Mouse (Mus musculus): Measurements from ENCODE around the gene Apobr. TPM values are rescaled to one million over a fixed set of nuclear protein-coding genes. Genes with fewer than 3 reads are reported as not detected.

Gene Apobr
- total and polyA plus RNA-seq, 3 experiments: 0.23 to 5.4 TPM; not detected in 1

DNA sequence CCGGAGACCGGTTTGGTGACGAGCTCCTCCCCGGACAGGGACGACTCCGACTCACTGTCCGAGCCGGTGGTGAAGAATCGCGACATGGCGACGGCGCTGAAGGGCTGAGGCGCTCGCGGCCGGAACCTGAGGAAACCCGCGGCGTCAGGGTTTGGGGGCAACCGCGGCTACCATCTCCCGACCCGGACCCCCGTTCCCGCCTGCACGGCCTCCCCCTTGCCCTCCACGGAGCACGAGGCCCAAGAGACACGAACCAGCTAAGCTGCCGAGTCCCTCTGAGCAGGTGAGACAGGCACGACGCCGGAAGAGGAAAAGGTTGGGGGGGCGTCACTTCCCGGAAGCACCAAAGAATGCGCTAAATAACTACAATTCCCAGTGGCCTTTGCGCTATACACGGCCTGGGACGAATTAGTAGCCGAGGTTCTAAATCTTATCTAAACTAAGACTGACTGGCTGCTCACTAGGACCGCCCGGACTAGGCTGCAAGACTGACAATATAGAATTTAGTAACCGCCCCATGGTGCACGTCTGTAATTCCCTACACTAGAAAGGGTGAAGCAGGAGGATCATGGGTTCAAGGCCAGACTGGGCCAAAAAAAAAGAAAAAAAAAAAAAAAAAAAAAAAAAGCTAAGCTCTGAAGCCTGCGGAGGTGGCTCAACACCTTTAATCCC is 18.5 kb upstream of the Apobr start, which contains the start of gene Eif3c:
TSS of gene Eif3c (minus strand) at position 318 of the 672 bp plus-strand sequence.
- peaks cover 18 to 33% of the 10 kb centered on the region in 2 experiments for H3K36me3 ChIP-seq (ENCODE audit: control insufficient read depth in 1 of 2, insufficient read depth in 2 of 2, low read length in 2 of 2)
- H3K27ac ChIP-seq (ENCODE audit: control insufficient read depth, low read depth, low read length): peak within 1 kb of the TSS; percentile 71
- peaks cover 4 to 11% of the 10 kb centered on the region in 2 experiments; a peak in 3 of 4 replicates for H3K4me1 ChIP-seq (ENCODE audit: control insufficient read depth in 1 of 2, insufficient read depth in 2 of 2, low read length in 2 of 2)
- peaks cover 22% of the 10 kb centered on the region for H3K79me2 ChIP-seq (ENCODE audit: control insufficient read depth, insufficient read depth, low read length, poor library complexity)
- H3K27me3 ChIP-seq (ENCODE audit: control insufficient read depth in 1 of 2, insufficient read depth in 2 of 2, low read length in 2 of 2): no peaks in the 10 kb centered on the region
- peak within 1 kb of the TSS; percentile 97 for H3K9ac ChIP-seq (ENCODE audit: control insufficient read depth, low read depth, low read length, poor library complexity, severe bottlenecking)
- H3K9me3 ChIP-seq (replicated peaks; ENCODE audit: insufficient read depth, low read length): no peaks in the 10 kb centered on the region
- peak; percentile 98 for DNase-seq (ENCODE audit: low read depth, low spot score)
- H3K4me3 ChIP-seq (ENCODE audit: control insufficient read depth in 1 of 2, insufficient read depth in 1 of 2, low read depth in 2 of 2, low read length in 2 of 2): peak within 1 kb of the TSS; percentile 73 to 94
- no peak for TF ChIP-seq TAL1 (IDR thresholded peaks at IDR 0.05; ENCODE audit: low read length)
- peak; percentile 93 for TF ChIP-seq SIN3A (IDR thresholded peaks at IDR 0.05; ENCODE audit: low read length)
- TF ChIP-seq GABPA (IDR thresholded peaks at IDR 0.05; ENCODE audit: low read depth, low read length): no peak
- TF ChIP-seq NRF1 (IDR thresholded peaks at IDR 0.05; ENCODE audit: insufficient read depth, low read depth, low read length, poor library complexity, severe bottlenecking): peak; percentile 38; the same call in 1 of the 2 replicates
- peak; percentile 97 for TF ChIP-seq POLR2AphosphoS2 (IDR thresholded peaks at IDR 0.05; ENCODE audit: low read length)
- TF ChIP-seq NELFE (IDR thresholded peaks at IDR 0.05; ENCODE audit: low read depth, low read length): peak; percentile 96
- peak; percentile 65; the same call in 1 of the 2 replicates for TF ChIP-seq MYC (IDR thresholded peaks at IDR 0.05; ENCODE audit: low read depth, low read length)
- TF ChIP-seq POLR2A (IDR thresholded peaks at IDR 0.05; ENCODE audit: control insufficient read depth in 1 of 2, insufficient read depth in 1 of 2, low read depth in 1 of 2, low read length in 2 of 2, poor library complexity in 1 of 2): peak; percentile 81 to 92
- peak; percentile 81; the same call in 1 of the 2 replicates for TF ChIP-seq TBP (IDR thresholded peaks at IDR 0.05; ENCODE audit: low read depth, low read length)
- TF ChIP-seq TCF12 (IDR thresholded peaks at IDR 0.05; ENCODE audit: low read depth, low read length): peak; percentile 68
- TF ChIP-seq MYB (IDR thresholded peaks at IDR 0.05; ENCODE audit: low read depth, low read length): no peak
- TF ChIP-seq MEF2A (IDR thresholded peaks at IDR 0.05; ENCODE audit: extremely low read depth, insufficient replicate concordance, low read depth, low read length, poor library complexity, severe bottlenecking): no peak
- TF ChIP-seq KAT2A (conservative IDR thresholded peaks at IDR 0.05; ENCODE audit: low read depth, low read length): peak; percentile 91
- TF ChIP-seq USF2 (IDR thresholded peaks at IDR 0.05; ENCODE audit: borderline replicate concordance in 1 of 2, insufficient read depth in 1 of 2, low read depth in 1 of 2, low read length in 2 of 2): no peak
- TF ChIP-seq CHD1 (IDR thresholded peaks at IDR 0.05; ENCODE audit: low read depth, low read length): no peak
- no peak for TF ChIP-seq CTCF (IDR thresholded peaks at IDR 0.05 in 2 of 3, conservative IDR thresholded peaks at IDR 0.05 in 1 of 3; ENCODE audit: control insufficient read depth in 1 of 3, insufficient read depth in 1 of 3, low read depth in 2 of 3, low read length in 3 of 3, poor library complexity in 1 of 3, severe bottlenecking in 1 of 3)
- peak; percentile 82 for TF ChIP-seq GATA1 (IDR thresholded peaks at IDR 0.05; ENCODE audit: low read depth, low read length)
- TF ChIP-seq HCFC1 (IDR thresholded peaks at IDR 0.05; ENCODE audit: low read depth, low read length): peak; percentile 99
- peak; percentile 98 for TF ChIP-seq ZNF384 (IDR thresholded peaks at IDR 0.05; ENCODE audit: low read depth, low read length)
- TF ChIP-seq ELF1 (IDR thresholded peaks at IDR 0.05; ENCODE audit: low read depth, low read length): peak; percentile 96
- peak; percentile 92 for TF ChIP-seq MXI1 (IDR thresholded peaks at IDR 0.05; ENCODE audit: low read depth, low read length)
- peak; percentile 23; the same call in 1 of the 2 replicates for TF ChIP-seq RCOR1 (IDR thresholded peaks at IDR 0.05; ENCODE audit: low read depth, low read length)
- no peak for TF ChIP-seq POLR2AphosphoS5 (IDR thresholded peaks at IDR 0.05; ENCODE audit: borderline replicate concordance, low read depth, low read length)
- TF ChIP-seq EP300 (IDR thresholded peaks at IDR 0.05; ENCODE audit: low read depth in 1 of 2, low read length in 2 of 2): peak in 1 of 2 experiments; percentile 31; a peak in 1 of 4 replicates
- peak; percentile 82; the same call in 1 of the 2 replicates for TF ChIP-seq ZMIZ1 (IDR thresholded peaks at IDR 0.05; ENCODE audit: low read depth, low read length)
- TF ChIP-seq MAX (IDR thresholded peaks at IDR 0.05; ENCODE audit: low read length): peak; percentile 51
- TF ChIP-seq CHD2 (IDR thresholded peaks at IDR 0.05; ENCODE audit: low read length): no peak
- no peak for TF ChIP-seq USF1 (IDR thresholded peaks at IDR 0.05; ENCODE audit: low read depth, low read length)
